ENCODE assay signal across 9 mouse cellular contexts in the genomic region with DNA sequence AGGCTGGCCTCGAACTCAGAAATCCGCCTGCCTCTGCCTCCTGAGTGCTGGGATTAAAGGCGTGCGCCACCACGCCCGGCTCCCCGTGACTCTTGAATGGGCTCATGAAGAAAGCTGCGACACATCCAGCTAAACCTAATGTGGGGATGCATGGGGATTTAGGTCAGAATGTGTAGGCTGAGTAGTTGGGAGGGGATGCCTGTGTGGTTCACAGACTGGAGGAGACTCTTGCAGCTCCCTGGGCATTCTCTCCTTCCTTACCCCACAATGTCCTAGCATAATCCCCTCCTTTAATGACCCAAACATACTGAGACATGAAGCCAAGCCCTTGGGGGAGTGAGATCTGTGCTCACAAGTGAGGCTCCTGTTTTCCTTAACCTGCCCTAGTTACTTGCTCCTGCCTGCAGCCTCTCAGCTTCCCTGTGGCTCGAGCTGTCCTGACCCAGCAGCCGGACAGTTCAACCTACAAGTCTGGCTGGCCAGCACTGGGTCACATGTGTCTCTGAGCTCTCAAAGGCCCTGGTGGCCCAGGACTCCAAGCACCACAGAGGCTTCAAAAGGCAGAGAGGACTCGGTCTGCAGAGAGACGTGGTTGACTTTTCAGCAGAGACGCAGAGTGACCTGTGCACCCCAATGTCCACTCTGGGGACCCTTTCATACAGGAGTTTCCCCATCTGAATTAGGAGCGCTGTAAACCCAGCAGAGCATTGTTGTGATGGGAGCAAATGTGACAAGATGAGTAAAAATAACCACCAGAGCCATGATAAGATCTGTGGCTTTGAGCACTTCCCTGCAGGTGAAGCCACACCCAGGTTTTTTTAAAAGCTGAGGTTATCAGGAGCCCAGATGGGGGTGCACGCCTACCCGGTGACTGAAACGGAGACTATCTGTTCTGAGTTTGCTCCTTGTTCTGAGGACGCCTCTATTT. TPM values are rescaled to one million over a fixed set of nuclear protein-coding genes. Genes with fewer than 3 reads are reported as not detected.
DNase-seq lines count a peak whose midpoint lies in the region; ATAC-seq and TF ChIP-seq lines count a peak whose summit lies in the region.
"Had no signal": no experiment of that assay in that cellular context is flagged by ENCODE, and none has a peak within 500 bp of the region (broad histone marks: within the 10 kb centered on the region; RNA-seq: fewer than 3 reads in every experiment).

No protein-coding gene starts in this region.

- peak; percentile 51 for ATAC-seq in erythroid progenitor cell, adult 5-6 weeks (replicated peaks; ENCODE audit: low FRiP score, poor library complexity, severe bottlenecking)
- no peak for ATAC-seq in kidney, postnatal 0 days (replicated peaks; ENCODE audit: low FRiP score, low read depth)

- no peak for TF ChIP-seq POLR2A in myocyte (IDR thresholded peaks at IDR 0.05; ENCODE audit: insufficient read length, low read depth)

- H3K4me3 ChIP-seq in kidney, postnatal 0 days (replicated peaks; ENCODE audit: low read depth, low read length), result no peak overlapping the region; the same call in 1 of the 2 replicates
- peak overlapping the region; percentile 34 for H3K4me3 ChIP-seq in myocyte

- TF ChIP-seq CTCF in kidney, postnatal 0 days (IDR thresholded peaks at IDR 0.05; ENCODE audit: low read depth), result no peak

- peak overlapping the region; percentile 78 for H3K4me2 ChIP-seq in kidney, postnatal 0 days (ENCODE audit: low read length)
- H3K4me2 ChIP-seq in myocyte (ENCODE audit: low read depth), result peak overlapping the region; percentile 86

- WGBS in kidney, postnatal 0 days, result 70% methylated on average over 17 of the region's 18 CpGs

- peak overlapping the region; percentile 72 for H3K27ac ChIP-seq in kidney, postnatal 0 days

- H3K36me3 ChIP-seq in kidney, postnatal 0 days (ENCODE audit: insufficient read depth, low read length), result no peaks in the 10 kb centered on the region
- H3K36me3 ChIP-seq in myocyte (ENCODE audit: control insufficient read depth, insufficient read depth), result no peaks in the 10 kb centered on the region

- H3ac ChIP-seq in myocyte (ENCODE audit: control insufficient read depth, insufficient read length), result no peak overlapping the region

- H3K79me2 ChIP-seq in myocyte (ENCODE audit: control insufficient read depth, insufficient read depth), result no peaks in the 10 kb centered on the region

- DNase-seq in urinary bladder, postnatal 14 days (ENCODE audit: low spot score), result peak; percentile 37
- no peak for DNase-seq in urinary bladder, postnatal 25 days (ENCODE audit: low spot score)
- no peak for DNase-seq in kidney, postnatal 0 days (ENCODE audit: low spot score)
- DNase-seq in cerebellum, adult 9-11 months, result no peak
- no peak for DNase-seq in cerebellum, postnatal 14 days
- no peak for DNase-seq in adrenal gland, postnatal 4 days (ENCODE audit: low spot score in 2 of 2)

- no peaks in the 10 kb centered on the region for H3K27me3 ChIP-seq in kidney, postnatal 0 days (ENCODE audit: insufficient read depth, low read length)
- H3K27me3 ChIP-seq in myocyte (ENCODE audit: control insufficient read depth, insufficient read depth, insufficient read length), result no peaks in the 10 kb centered on the region

- no peak overlapping the region for H3K9ac ChIP-seq in kidney, postnatal 0 days (ENCODE audit: low read depth, low read length)

- no peaks in the 10 kb centered on the region for H3K9me3 ChIP-seq in kidney, postnatal 0 days (replicated peaks; ENCODE audit: low read length)

- peaks cover 68% of the 10 kb centered on the region for H3K4me1 ChIP-seq in kidney, postnatal 0 days (replicated peaks; ENCODE audit: insufficient read depth, low read length)

TF ChIP-seq in myocyte, 11 proteins besides CTCF, POLR2A, EP300 and RAD21:
- no peak for TF ChIP-seq MYOG (IDR thresholded peaks at IDR 0.05; ENCODE audit: control insufficient read depth in 1 of 3, insufficient read depth in 1 of 3, insufficient read length in 2 of 3, low read depth in 2 of 3)
- no peak for TF ChIP-seq CEBPB (IDR thresholded peaks at IDR 0.05; ENCODE audit: insufficient read depth, poor library complexity, severe bottlenecking)
- no peak for TF ChIP-seq POLR2AphosphoS2 (IDR thresholded peaks at IDR 0.05; ENCODE audit: insufficient read length, low read depth)
- no peak for TF ChIP-seq TCF12 (IDR thresholded peaks at IDR 0.05; ENCODE audit: insufficient read depth, poor library complexity, severe bottlenecking)
- TF ChIP-seq REST (IDR thresholded peaks at IDR 0.05; ENCODE audit: insufficient read depth, insufficient read length), result no peak
- TF ChIP-seq SRF (IDR thresholded peaks at IDR 0.05; ENCODE audit: control insufficient read depth, insufficient read length, low read depth), result no peak
- TF ChIP-seq MYOD1 (IDR thresholded peaks at IDR 0.05; ENCODE audit: control insufficient read depth in 1 of 3, insufficient read length in 2 of 3, low read depth in 2 of 3), result no peak
- TF ChIP-seq E2F4 (IDR thresholded peaks at IDR 0.05; ENCODE audit: insufficient read depth), result no peak
- TF ChIP-seq USF1 (IDR thresholded peaks at IDR 0.05; ENCODE audit: low read depth), result no peak
- TF ChIP-seq MAX (IDR thresholded peaks at IDR 0.05; ENCODE audit: low read depth), result no peak

RNA-seq across cellular contexts. Expression of gene Gpr146, which starts 4.4 kb away (rescaled TPM):
- 34.0 and 38.9 TPM in 2 replicates for total RNA-seq in erythroid progenitor cell, adult 5-6 weeks (2015; ENCODE audit: low replicate concordance)
- 37.8 and 43.8 TPM in 2 replicates for total RNA-seq in erythroid progenitor cell, adult 5-6 weeks (2017; ENCODE audit: low replicate concordance)
- polyA plus RNA-seq in kidney, postnatal 0 days (2015; fragmentation: Nextera tagmentation; extraction: Ambion mirVana), result 7.6 and 7.8 TPM in 2 replicates
- 11.7 TPM for polyA plus RNA-seq in myocyte (2012; fragmentation: generic; extraction: Trizol)
- total RNA-seq in adrenal gland, postnatal 4 days (2021), result 10 to 100 TPM; 10.4 to 10.7 TPM

RNA-seq across cellular contexts. Expression of gene C130050O18Rik, which starts 23.2 kb away (rescaled TPM):
- total RNA-seq in erythroid progenitor cell, adult 5-6 weeks (2015; ENCODE audit: low replicate concordance), result 2.9 TPM in 1 of 2 replicates, not detected in the other
- 0.26 TPM in 1 of 2 replicates, not detected in the other for total RNA-seq in erythroid progenitor cell, adult 5-6 weeks (2017; ENCODE audit: low replicate concordance)
- 1.2 and 1.5 TPM in 2 replicates for polyA plus RNA-seq in kidney, postnatal 0 days (2015; fragmentation: Nextera tagmentation; extraction: Ambion mirVana)
- polyA plus RNA-seq in myocyte (2012; fragmentation: generic; extraction: Trizol), result 0.25 TPM
- total RNA-seq in adrenal gland, postnatal 4 days (2021), result under 1 TPM; 0.48 to 0.93 TPM

RNA-seq across cellular contexts. Expression of gene Cyp2w1, which starts 29.4 kb away (rescaled TPM):
- total RNA-seq in erythroid progenitor cell, adult 5-6 weeks (2015; ENCODE audit: low replicate concordance), result not detected in 2 replicates
- not detected in 2 replicates for total RNA-seq in erythroid progenitor cell, adult 5-6 weeks (2017; ENCODE audit: low replicate concordance)
- not detected in 2 replicates for polyA plus RNA-seq in kidney, postnatal 0 days (2015; fragmentation: Nextera tagmentation; extraction: Ambion mirVana)
- polyA plus RNA-seq in myocyte (2012; fragmentation: generic; extraction: Trizol), result not detected
- not detected for total RNA-seq in adrenal gland, postnatal 4 days (2021)
- polyA plus RNA-seq: testis, adult 2 months had no signal

RNA-seq across cellular contexts. Expression of gene Cox19, which starts 30.6 kb away (rescaled TPM):
- 8.8 and 11.9 TPM in 2 replicates for total RNA-seq in erythroid progenitor cell, adult 5-6 weeks (2015; ENCODE audit: low replicate concordance)
- 5.3 and 29.0 TPM in 2 replicates for total RNA-seq in erythroid progenitor cell, adult 5-6 weeks (2017; ENCODE audit: low replicate concordance)
- polyA plus RNA-seq in kidney, postnatal 0 days (2015; fragmentation: Nextera tagmentation; extraction: Ambion mirVana), result 116 TPM in 2 replicates
- 66.0 TPM for polyA plus RNA-seq in myocyte (2012; fragmentation: generic; extraction: Trizol)
- 10 to 100 TPM; 62.9 to 65.6 TPM for total RNA-seq in adrenal gland, postnatal 4 days (2021)

RNA-seq across cellular contexts. Expression of gene Gper1, which starts 41.1 kb away (rescaled TPM):
- total RNA-seq in erythroid progenitor cell, adult 5-6 weeks (2015; ENCODE audit: low replicate concordance), result not detected in 2 replicates
- not detected in 2 replicates for total RNA-seq in erythroid progenitor cell, adult 5-6 weeks (2017; ENCODE audit: low replicate concordance)
- polyA plus RNA-seq in kidney, postnatal 0 days (2015; fragmentation: Nextera tagmentation; extraction: Ambion mirVana), result 11.3 and 11.9 TPM in 2 replicates
- 9.2 TPM for polyA plus RNA-seq in myocyte (2012; fragmentation: generic; extraction: Trizol)
- total RNA-seq in adrenal gland, postnatal 4 days (2021), result 1 to 10 TPM; 6.0 to 7.4 TPM
